Mouse (Mus musculus) CD4-positive, CD25-positive, alpha-beta regulatory T cell, adult 2 months (primary cell): ENCODE data around the gene Fxn.
A peak's percentile ranks its signal among the peaks of the same experiment; 100 is the strongest.
"Not testable (repeated sequence)": the region's sequence is repeated elsewhere in the genome, so short reads cannot be mapped to it uniquely, and the experiment has no call there.

ENCODE experiments used
- DNase-seq: peaks from one replicate; pipeline ENCODE4 v3.0.0-alpha.2; 2012; ENCODE audit warnings: low read depth, low spot score

Fxn gene

GRCm38 (mm10) chr19:24241799-24242546 is 38.4 kb downstream of the Fxn start:
- no peak for DNase-seq

- DNase-seq: no peak
Observed at GRCm38 (mm10) chr19:24241271-24241670, 39.1 kb downstream of the Fxn start.

GRCm38 (mm10) chr19:24238011-24238410 is 42.4 kb downstream of the Fxn start:
- DNase-seq: no peak

GRCm38 (mm10) chr19:24232356-24232755 is 48.0 kb downstream of the Fxn start:
- DNase-seq: not testable (repeated sequence)

GRCm38 (mm10) chr19:24225305-24225696 is 55.1 kb downstream of the Fxn start:
- DNase-seq: peak; percentile 52

- DNase-seq: peak; percentile 81
Observed at GRCm38 (mm10) chr19:24224500-24225304, 55.7 kb downstream of the Fxn start, which contains the start of gene Tjp2. Tjp2 (minus strand) TSS chr19:24225030.

- DNase-seq: no peak
Observed at GRCm38 (mm10) chr19:24223851-24224251, 56.6 kb downstream of the Fxn start.

GRCm38 (mm10) chr19:24221455-24221854 is 59.0 kb downstream of the Fxn start:
- DNase-seq: no peak

- peak; percentile 14 for DNase-seq
Observed at GRCm38 (mm10) chr19:24220795-24221445, 59.5 kb downstream of the Fxn start.

GRCm38 (mm10) chr19:24219011-24219410 is 61.4 kb downstream of the Fxn start:
- no peak for DNase-seq

GRCm38 (mm10) chr19:24218291-24218690 is 62.1 kb downstream of the Fxn start:
- DNase-seq: peak; percentile 8

GRCm38 (mm10) chr19:24217851-24218250 is 62.6 kb downstream of the Fxn start:
- DNase-seq: no peak

- no peak for DNase-seq
Observed at GRCm38 (mm10) chr19:24216771-24217170, 63.6 kb downstream of the Fxn start.

- no peak for DNase-seq
Observed at GRCm38 (mm10) chr19:24214939-24215338, 65.5 kb downstream of the Fxn start.

- no peak for DNase-seq
Observed at GRCm38 (mm10) chr19:24213299-24213698, 67.1 kb downstream of the Fxn start.

GRCm38 (mm10) chr19:24212552-24213249 is 67.7 kb downstream of the Fxn start:
- no peak for DNase-seq
